Comparison of ENCODE assay signal across 9 mouse cellular contexts in the genomic region with DNA sequence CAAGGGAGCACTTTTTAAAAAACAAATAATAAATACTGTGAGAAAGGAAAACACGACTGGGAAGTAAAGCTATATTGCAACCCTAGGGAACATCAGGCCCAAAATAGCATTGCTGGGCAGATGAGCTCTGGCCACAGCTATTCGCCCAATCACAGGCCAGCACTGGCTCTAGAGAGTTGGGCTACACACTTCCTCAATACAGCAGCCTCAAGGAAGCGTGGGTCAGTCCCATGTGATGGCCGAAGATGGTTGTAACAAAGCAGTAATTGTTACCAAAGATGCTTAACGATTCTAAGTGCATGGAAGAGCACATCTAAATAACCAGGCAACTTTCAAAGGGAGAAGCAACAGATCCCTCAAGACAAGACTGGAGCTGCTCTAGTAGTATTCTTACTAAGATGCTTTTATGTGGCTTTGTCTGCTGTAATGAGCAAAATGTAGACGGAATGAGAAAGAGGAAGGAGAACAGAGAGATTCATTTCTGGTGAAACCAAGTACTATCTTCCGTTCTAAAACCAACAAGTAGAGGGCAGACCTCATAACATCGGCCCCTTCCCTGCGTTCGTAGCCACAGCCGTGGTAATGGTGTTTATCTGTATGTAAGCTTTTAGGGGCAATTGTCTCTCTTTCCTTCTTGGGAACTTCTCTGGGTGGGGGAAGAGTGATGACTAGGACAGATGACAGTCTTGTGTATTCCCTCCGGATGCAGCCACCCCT. TPM values are rescaled to one million over a fixed set of nuclear protein-coding genes. Genes with fewer than 3 reads are reported as not detected.
DNase-seq lines count a peak whose midpoint lies in the region; ATAC-seq and TF ChIP-seq lines count a peak whose summit lies in the region.
"Had no signal": no experiment of that assay in that cellular context is flagged by ENCODE, and none has a peak within 500 bp of the region (broad histone marks: within the 10 kb centered on the region; RNA-seq: fewer than 3 reads in every experiment).

No protein-coding gene starts in this region.

- H3K4me2 ChIP-seq in hindbrain, embryonic 16.5 days (ENCODE audit: low read length) = peak overlapping the region; percentile 81
- peak overlapping the region; percentile 64 for H3K4me2 ChIP-seq in midbrain, postnatal 0 days (ENCODE audit: low read depth, low read length, poor library complexity, severe bottlenecking)

- H3K27ac ChIP-seq in thymus, adult 2 months (ENCODE audit: control insufficient read depth, insufficient read depth, low read length) = peak overlapping the region; percentile 61
- peak overlapping the region; percentile 0; the same call in 1 of the 2 replicates for H3K27ac ChIP-seq in hindbrain, embryonic 16.5 days (ENCODE audit: low read depth, low read length)
- H3K27ac ChIP-seq in midbrain, postnatal 0 days (ENCODE audit: low read depth, low read length) = peak overlapping the region; percentile 91; the same call in 1 of the 2 replicates

- no peak for ATAC-seq in hindbrain, embryonic 16.5 days
- no peak for ATAC-seq in midbrain, postnatal 0 days (ENCODE audit: low FRiP score)

- no peak overlapping the region; the same call in 1 of the 2 replicates for H3K4me3 ChIP-seq in thymus, adult 2 months (ENCODE audit: control insufficient read depth, insufficient read depth, low read length)
- peak overlapping the region; percentile 62 for H3K4me3 ChIP-seq in hindbrain, embryonic 16.5 days (ENCODE audit: low read length)
- H3K4me3 ChIP-seq in midbrain, postnatal 0 days (ENCODE audit: low read depth, low read length) = peak overlapping the region; percentile 82
- H3K4me3 ChIP-seq: erythroblast, embryonic 14.5 days had no signal

- H3K9ac ChIP-seq in hindbrain, embryonic 16.5 days (ENCODE audit: low read depth, low read length) = no peak overlapping the region
- peak overlapping the region; percentile 86; the same call in 1 of the 2 replicates for H3K9ac ChIP-seq in midbrain, postnatal 0 days (replicated peaks; ENCODE audit: low read length, poor library complexity, severe bottlenecking)

- no peak for TF ChIP-seq CTCF in thymus, adult 2 months (IDR thresholded peaks at IDR 0.05; ENCODE audit: borderline replicate concordance, control insufficient read depth, extremely low read depth, insufficient read depth, low read length, poor library complexity)
- peak; percentile 41 for TF ChIP-seq CTCF in midbrain, postnatal 0 days (IDR thresholded peaks at IDR 0.05)

- H3K9me3 ChIP-seq in hindbrain, embryonic 16.5 days (ENCODE audit: control insufficient read depth, low read length) = no peaks in the 10 kb centered on the region
- H3K9me3 ChIP-seq in midbrain, postnatal 0 days (ENCODE audit: low read length) = no peaks in the 10 kb centered on the region

- H3K36me3 ChIP-seq in thymus, adult 2 months (ENCODE audit: control insufficient read depth, insufficient read depth, low read length) = no peaks in the 10 kb centered on the region
- H3K36me3 ChIP-seq in hindbrain, embryonic 16.5 days (ENCODE audit: control insufficient read depth, insufficient read depth, low read length) = no peaks in the 10 kb centered on the region
- H3K36me3 ChIP-seq in midbrain, postnatal 0 days (ENCODE audit: insufficient read depth, low read length) = no peaks in the 10 kb centered on the region

- peak; percentile 35 for DNase-seq in adrenal gland, postnatal 14 days
- no peak for DNase-seq in adrenal gland, postnatal 10 days
- DNase-seq in thymus, adult 2 months = no peak
- no peak for DNase-seq in thymus, adult 18-20 months
- DNase-seq in midbrain, postnatal 0 days (ENCODE audit: low spot score) = peak; percentile 58
- no peak for DNase-seq in Muller cell, postnatal 12 days (ENCODE audit: inconsistent ontology term)
- DNase-seq in right cerebral cortex, postnatal 14 days = no peak

- WGBS in thymus, adult 2 months = 6% methylated on average over 12 of the region's 12 CpGs
- 55% methylated on average over 12 of the region's 12 CpGs for WGBS in hindbrain, embryonic 16.5 days
- WGBS in midbrain, postnatal 0 days = 60% methylated on average over 12 of the region's 12 CpGs

- no peak for TF ChIP-seq POLR2A in thymus, adult 2 months (IDR thresholded peaks at IDR 0.05; ENCODE audit: control insufficient read depth, extremely low read depth, insufficient read depth, low read length, poor library complexity)

- H3K27me3 ChIP-seq in thymus, adult 2 months (ENCODE audit: control insufficient read depth, insufficient read depth, low read length) = no peaks in the 10 kb centered on the region
- no peaks in the 10 kb centered on the region; the same call in 1 of the 2 replicates for H3K27me3 ChIP-seq in hindbrain, embryonic 16.5 days (replicated peaks; ENCODE audit: control insufficient read depth, insufficient read depth, low read length)
- H3K27me3 ChIP-seq in midbrain, postnatal 0 days (ENCODE audit: insufficient read depth, low read length) = no peaks in the 10 kb centered on the region

- peaks cover 45% of the 10 kb centered on the region for H3K4me1 ChIP-seq in thymus, adult 2 months (replicated peaks; ENCODE audit: control insufficient read depth, insufficient read depth, low read length)
- peaks cover 34% of the 10 kb centered on the region for H3K4me1 ChIP-seq in hindbrain, embryonic 16.5 days (ENCODE audit: control insufficient read depth, insufficient read depth, low read depth, low read length)
- peaks cover 8% of the 10 kb centered on the region for H3K4me1 ChIP-seq in midbrain, postnatal 0 days (ENCODE audit: insufficient read depth, low read length)

RNA-seq across cellular contexts. Expression of gene Rasa3, which starts 3.0 kb away (rescaled TPM):
- total RNA-seq in adrenal gland, postnatal 14 days (2021) = 29.4 and 39.3 TPM in 2 replicates
- total RNA-seq in adrenal gland, postnatal 10 days (2021) = 10 to 100 TPM; 32.5 to 39.5 TPM
- polyA plus RNA-seq in thymus, adult 2 months (2012; rRNA removed) = 52.7 and 57.5 TPM in 2 replicates
- polyA plus RNA-seq in hindbrain, embryonic 16.5 days (2015; fragmentation: Nextera tagmentation; extraction: Ambion mirVana) = 43.5 and 46.3 TPM in 2 replicates
- 43.9 and 52.7 TPM in 2 replicates for total RNA-seq in midbrain, postnatal 0 days (2014; rRNA removed)
- 20.5 and 23.5 TPM in 2 replicates for polyA plus RNA-seq in midbrain, postnatal 0 days (2015; fragmentation: Nextera tagmentation; extraction: Ambion mirVana)

RNA-seq across cellular contexts. Expression of gene Cfap97d2, which starts 31.2 kb away (rescaled TPM):
- total RNA-seq in adrenal gland, postnatal 14 days (2021) = not detected in 2 replicates
- total RNA-seq in adrenal gland, postnatal 10 days (2021) = under 1 TPM in 1 of 2 experiments, not detected in 1; 0.30 TPM
- not detected in 2 replicates for polyA plus RNA-seq in thymus, adult 2 months (2012; rRNA removed)
- 1.0 and 1.9 TPM in 2 replicates for polyA plus RNA-seq in hindbrain, embryonic 16.5 days (2015; fragmentation: Nextera tagmentation; extraction: Ambion mirVana)
- total RNA-seq in midbrain, postnatal 0 days (2014; rRNA removed) = 0.24 and 4.9 TPM in 2 replicates
- polyA plus RNA-seq in midbrain, postnatal 0 days (2015; fragmentation: Nextera tagmentation; extraction: Ambion mirVana) = 1.4 and 2.8 TPM in 2 replicates
- polyA plus RNA-seq: erythroblast, embryonic 14.5 days had no signal

Comparison
In these comparisons a context has a peak if more than half of its experiments do, and no peak if none do; other contexts are left out.
1. DNase-seq: peak in adrenal gland, postnatal 14 days (single experiment) and midbrain, postnatal 0 days (single experiment); none in adrenal gland, postnatal 10 days (single experiment), thymus, adult 2 months (single experiment), thymus, adult 18-20 months (0 of 2), Muller cell, postnatal 12 days (single experiment) and right cerebral cortex, postnatal 14 days (single experiment).
2. H3K27ac ChIP-seq: peak in every context shown above with its lines; median percentile 91 in midbrain, postnatal 0 days; 61 in thymus, adult 2 months; 0 in hindbrain, embryonic 16.5 days.